Mouse (Mus musculus) hindbrain, postnatal 0 days (tissue): ENCODE measurements around the gene Spink4. TPM values are rescaled to one million over a fixed set of nuclear protein-coding genes. Genes with fewer than 3 reads are reported as not detected.

Experiments
- ATAC-seq: fragments of 200-750 bp; cut with Nextera tagmentation; 2 replicates; pipeline ENCODE4 v1.8.0; 2017; ENCODE audit warnings: mild to moderate bottlenecking, moderate TSS enrichment, moderate library complexity
- DNase-seq: peaks from one replicate; pipeline ENCODE4 v3.0.0-alpha.2; 2015; ENCODE audit warnings: low spot score
- H3K27ac ChIP-seq: fragments of 300-500 bp; sonication (generic); 2 replicates; pipeline ENCODE4 v1.5.1; 2014; ENCODE audit warnings: mild to moderate bottlenecking
- H3K27me3 ChIP-seq: fragments of 300-500 bp; sonication (generic); 2 replicates; pipeline ENCODE4 v1.6.1; 2014; ENCODE audit warnings: low read length, mixed read lengths; ENCODE audit not compliant: insufficient read depth
- H3K36me3 ChIP-seq: fragments of 300-500 bp; sonication (generic); 2 replicates; pipeline ENCODE4 v1.6.1; 2014; ENCODE audit warnings: low read length, mixed read lengths; ENCODE audit not compliant: insufficient read depth
- H3K4me1 ChIP-seq: fragments of 300-500 bp; sonication (generic); 2 replicates; pipeline ENCODE4 v1.6.1; 2014; ENCODE audit warnings: antibody characterized with exemption, low read length, mixed read lengths; ENCODE audit not compliant: insufficient read depth
- H3K4me2 ChIP-seq: fragments of 300-500 bp; sonication (generic); 2 replicates; pipeline ENCODE4 v1.6.1; 2014; ENCODE audit warnings: low read depth, mild to moderate bottlenecking, low read length, moderate library complexity, mixed read lengths
- H3K4me3 ChIP-seq: fragments of 300-500 bp; sonication (generic); 2 replicates; pipeline ENCODE4 v1.5.1; 2014; ENCODE audit warnings: low read length
- H3K9ac ChIP-seq: fragments of 300-500 bp; sonication (generic); replicated peaks from 2 replicates; pipeline ENCODE4 v1.6.1; 2014; ENCODE audit warnings: mild to moderate bottlenecking, low read length, moderate library complexity, mixed read lengths
- H3K9me3 ChIP-seq: fragments of 300-500 bp; sonication (generic); 2 replicates; pipeline ENCODE4 v1.6.1; 2016; ENCODE audit warnings: low read length, mixed read lengths
- CTCF ChIP-seq: IDR thresholded peaks from 2 replicates; pipeline ENCODE4 v1.5.1; 2016; ENCODE audit warnings: antibody characterized with exemption, control low read depth, low read depth
- WGBS: fragments of 180-500 bp; shearing (Covaris S2); extraction: QIAGEN DNeasy Blood & Tissue Kit; methylation state at CpG from one replicate; pipeline ENCODE4 v1.1.7; 2014; 5-methylcytosine and 5-hydroxymethylcytosine counted together
- polyA plus RNA-seq: library from polyadenylated mRNA; unstranded; fragments of >200 nt; fragmentation: Nextera tagmentation; extraction: Ambion mirVana; gene quantifications from 2 replicates; pipeline ENCODE4 v1.2.1, GENCODE M21; 2015
- total RNA-seq: library from RNA; depleted of rRNA; stranded (reverse); fragments of >200 nt; gene quantifications from 2 replicates; pipeline ENCODE4 v1.2.3, GENCODE M21; 2014

Spink4 gene
- total and polyA plus RNA-seq, 2 experiments from 2014 or later, result not detected

GRCm38 (mm10) chr4:40889252-40889651, 30.6 kb upstream of the Spink4 start:
- WGBS, result 63% methylated on average over 3 of the region's 3 CpGs
- no peaks in the 10 kb centered on the region for H3K9me3 ChIP-seq
- ATAC-seq, result no peak
- H3K9ac ChIP-seq, result no peak overlapping the region
- TF ChIP-seq CTCF, result no peak
- no peak overlapping the region for H3K4me3 ChIP-seq
- no peaks in the 10 kb centered on the region for H3K36me3 ChIP-seq
- H3K4me2 ChIP-seq, result no peak overlapping the region
- no peaks in the 10 kb centered on the region for H3K4me1 ChIP-seq
- no peaks in the 10 kb centered on the region for H3K27me3 ChIP-seq
- no peak for DNase-seq
- H3K27ac ChIP-seq, result no peak overlapping the region

- no peak for TF ChIP-seq CTCF
- Histone ChIP-seq H3K36me3 (no peaks in the 10 kb centered on the region), H3K27ac (no peak overlapping the region), H3K4me2 (no peak overlapping the region), H3K9me3 (no peaks in the 10 kb centered on the region), H3K4me1 (no peaks in the 10 kb centered on the region), H3K27me3 (no peaks in the 10 kb centered on the region), H3K4me3 (no peak overlapping the region), H3K9ac (no peak overlapping the region)
- DNase-seq, result no peak
- WGBS, result 86% methylated on average over 4 of the region's 4 CpGs
- no peak for ATAC-seq
These were observed 29.9 kb upstream of the Spink4 start for GRCm38 (mm10) chr4:40889983-40890382.

- TF ChIP-seq CTCF, result no peak
These were observed 28.6 kb upstream of the Spink4 start for GRCm38 (mm10) chr4:40891206-40891605.

GRCm38 (mm10) chr4:40895118-40895517, 24.7 kb upstream of the Spink4 start:
- ATAC-seq, result no peak
- WGBS, result 89% methylated on average over 3 of the region's 3 CpGs
- no peaks in the 10 kb centered on the region for H3K36me3 ChIP-seq
- no peaks in the 10 kb centered on the region for H3K4me1 ChIP-seq
- no peaks in the 10 kb centered on the region for H3K9me3 ChIP-seq
- H3K4me3 ChIP-seq, result no peak overlapping the region
- no peak for DNase-seq
- no peak overlapping the region for H3K4me2 ChIP-seq
- no peak overlapping the region for H3K9ac ChIP-seq
- H3K27me3 ChIP-seq, result no peaks in the 10 kb centered on the region
- TF ChIP-seq CTCF, result no peak
- no peak overlapping the region for H3K27ac ChIP-seq

More at GRCm38 (mm10) chr4:40891206-40891605, 28.6 kb upstream of the Spink4 start:
- no peak overlapping the region for H3K4me2 ChIP-seq
- H3K4me3 ChIP-seq, result no peak overlapping the region
- H3K36me3 ChIP-seq, result no peaks in the 10 kb centered on the region
- no peaks in the 10 kb centered on the region for H3K9me3 ChIP-seq
- DNase-seq (no peak), ATAC-seq (no peak)
- H3K4me1 ChIP-seq, result no peaks in the 10 kb centered on the region
- no peak overlapping the region for H3K9ac ChIP-seq
- no peak overlapping the region for H3K27ac ChIP-seq
- WGBS, result 62% methylated on average over 5 of the region's 5 CpGs
- H3K27me3 ChIP-seq, result no peaks in the 10 kb centered on the region

- H3K27ac ChIP-seq, result no peak overlapping the region
- 91% methylated on average over 2 of the region's 2 CpGs for WGBS
- H3K36me3 ChIP-seq, result no peaks in the 10 kb centered on the region
- no peaks in the 10 kb centered on the region for H3K27me3 ChIP-seq
- no peak for ATAC-seq
- H3K4me1 ChIP-seq, result no peaks in the 10 kb centered on the region
- TF ChIP-seq CTCF, result no peak
- H3K9me3 ChIP-seq, result no peaks in the 10 kb centered on the region
- H3K4me3 ChIP-seq, result no peak overlapping the region
- DNase-seq, result no peak
- H3K4me2 ChIP-seq, result no peak overlapping the region
- H3K9ac ChIP-seq, result no peak overlapping the region
These were observed 24.2 kb upstream of the Spink4 start for GRCm38 (mm10) chr4:40895646-40896045.

GRCm38 (mm10) chr4:40898476-40899044, 21.3 kb upstream of the Spink4 start:
- H3K9ac ChIP-seq, result no peak overlapping the region
- no peaks in the 10 kb centered on the region for H3K9me3 ChIP-seq
- H3K27me3 ChIP-seq, result no peaks in the 10 kb centered on the region
- 76% methylated on average over 6 of the region's 6 CpGs for WGBS
- ATAC-seq, result no peak
- H3K4me2 ChIP-seq, result no peak overlapping the region
- no peaks in the 10 kb centered on the region for H3K4me1 ChIP-seq
- H3K27ac ChIP-seq, result no peak overlapping the region
- DNase-seq, result no peak
- no peak overlapping the region for H3K4me3 ChIP-seq
- no peaks in the 10 kb centered on the region for H3K36me3 ChIP-seq
- no peak for TF ChIP-seq CTCF

GRCm38 (mm10) chr4:40899264-40899663, 20.6 kb upstream of the Spink4 start:
- no peak for TF ChIP-seq CTCF
- no peak for DNase-seq
- Histone ChIP-seq H3K9me3 (no peaks in the 10 kb centered on the region), H3K9ac (no peak overlapping the region), H3K27me3 (no peaks in the 10 kb centered on the region), H3K27ac (no peak overlapping the region), H3K4me1 (no peaks in the 10 kb centered on the region), H3K4me2 (no peak overlapping the region), H3K4me3 (no peak overlapping the region), H3K36me3 (no peaks in the 10 kb centered on the region)
- no peak for ATAC-seq
- 63% methylated on average over 2 of the region's 2 CpGs for WGBS
